Mouse (Mus musculus) cortical plate, adult 2 months (tissue): ENCODE results near the gene Cacna2d3.

ENCODE experiments used
- CTCF ChIP-seq: fragments of 200-500 bp; IDR thresholded peaks from 2 replicates; pipeline ENCODE4 v1.5.1; 2011; ENCODE audit warnings: mild to moderate bottlenecking, control low read depth, low read length; ENCODE audit not compliant: insufficient read depth; ENCODE audit errors: extremely low read depth
- POLR2A ChIP-seq: fragments of 200-500 bp; IDR thresholded peaks from 2 replicates; pipeline ENCODE4 v1.6.1; 2011; ENCODE audit warnings: mild to moderate bottlenecking, low read length, control low read depth; ENCODE audit not compliant: insufficient read depth; ENCODE audit errors: extremely low read depth

DNA sequence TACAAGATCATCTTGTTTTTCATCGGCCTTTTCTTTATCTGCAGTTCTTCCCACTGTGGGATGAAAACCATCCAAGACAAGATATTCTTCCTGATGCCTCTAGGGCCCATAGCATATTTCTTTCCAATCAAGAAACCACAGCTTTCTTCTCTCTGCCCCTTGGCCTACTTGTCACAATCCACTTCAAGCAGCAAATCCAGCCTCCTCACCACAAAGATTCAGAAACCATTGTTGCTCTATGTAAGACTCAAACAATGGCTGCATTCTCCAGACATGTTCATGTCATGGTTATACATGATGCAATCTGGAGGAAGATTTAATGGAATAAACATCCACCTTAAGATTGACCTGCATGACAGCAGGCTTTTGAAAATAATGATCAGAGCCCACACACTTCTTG, 505.6 kb downstream of the Cacna2d3 start:
- TF ChIP-seq CTCF (no peak), POLR2A (no peak)
